Mouse (Mus musculus) adrenal gland, adult 18-20 months (tissue): ENCODE measurements at regions not wholly inside any gene's neighbourhood (a gene's known extent, or its start where the extent isn't known, plus 50 kb on each side); places are given as distances from the start of the nearest gene placed in this dataset.

Experiments
- DNase-seq, 2 experiments: peaks; one replicate each; pipeline ENCODE4 v3.0.0; 2021 to 2022; ENCODE audit warnings: low spot score in 2 of 2

DNA sequence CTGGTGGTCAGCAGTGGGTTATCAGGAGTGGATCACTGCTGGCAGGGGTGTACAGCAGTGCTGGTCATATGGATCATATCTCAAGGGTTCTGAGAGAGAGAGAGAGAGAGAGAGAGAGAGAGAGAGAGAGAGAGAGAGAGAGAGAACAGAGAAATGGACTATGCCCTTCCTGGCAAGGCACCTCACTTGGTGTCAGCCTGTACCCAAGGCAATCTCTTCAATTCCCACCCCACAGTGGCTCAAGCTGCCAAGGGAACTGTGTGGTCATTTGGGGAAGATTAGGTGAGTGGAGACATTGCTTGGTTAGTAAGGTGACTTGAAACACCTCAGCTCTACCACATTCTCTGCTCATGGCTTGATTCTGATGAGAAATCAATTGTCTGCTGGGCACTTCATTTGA, 80.8 kb upstream of the Agap1 start:
- DNase-seq, result no peak

DNA sequence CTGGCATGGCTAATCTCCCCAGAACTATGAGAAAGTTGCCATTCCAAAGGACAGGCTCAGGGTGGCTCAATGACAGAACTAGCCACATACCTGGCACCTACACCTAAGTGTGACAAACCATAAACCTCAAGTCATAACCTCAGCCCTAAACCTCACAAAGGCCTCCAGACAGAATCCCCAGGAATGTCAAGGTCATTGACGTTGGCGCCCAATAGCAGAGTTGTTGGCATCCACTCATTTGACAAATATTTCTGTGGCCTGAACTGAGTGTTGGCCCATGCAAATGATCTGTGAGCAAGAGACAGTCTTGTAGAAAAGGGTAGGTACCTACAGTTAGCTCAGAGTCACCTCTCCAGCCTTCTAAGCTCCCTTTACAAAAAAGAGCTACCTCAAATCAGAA, 80.3 kb upstream of the Agap1 start:
- DNase-seq, result no peak

DNA sequence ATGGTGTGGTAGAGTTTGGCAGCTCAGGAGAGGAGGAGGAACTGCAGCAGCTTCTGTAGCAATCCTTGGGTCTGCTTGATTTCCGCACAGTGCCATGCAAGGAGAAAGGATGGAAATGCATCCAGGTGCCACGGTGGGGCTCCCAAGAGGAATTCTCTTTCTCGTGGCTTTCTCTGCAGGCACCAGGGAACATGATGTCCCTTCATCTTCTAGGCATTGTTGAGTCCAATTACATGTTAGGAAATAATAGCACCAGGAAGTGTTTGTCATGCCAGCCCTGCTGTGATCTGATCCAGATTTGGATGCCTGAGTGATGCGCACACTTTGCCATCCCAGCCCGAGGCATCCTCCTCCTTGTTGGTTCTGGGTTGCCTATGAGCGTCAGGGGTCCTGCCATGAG, 72.6 kb upstream of the Agap1 start:
- DNase-seq, result no peak

DNA sequence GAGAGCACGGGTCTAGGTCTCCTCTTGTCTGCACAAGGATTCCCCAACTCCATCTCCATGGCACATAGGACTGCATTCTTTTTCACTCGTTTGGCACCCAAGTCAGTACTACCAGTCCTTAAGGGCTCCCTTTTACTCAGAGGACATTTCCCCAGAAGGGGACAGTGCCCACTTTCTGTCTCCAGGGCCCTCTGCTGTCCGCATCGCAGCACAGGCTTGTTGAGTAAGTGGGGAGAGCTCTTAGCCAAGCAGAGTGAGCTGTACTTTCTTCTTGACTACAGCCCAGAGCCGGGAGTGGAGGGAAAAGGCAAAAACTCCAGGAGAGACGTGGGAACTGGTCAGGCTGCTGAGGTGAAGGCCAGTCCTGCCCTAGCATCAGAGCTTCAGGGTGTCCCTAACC, 69.5 kb upstream of the Agap1 start:
- no peak for DNase-seq

DNA sequence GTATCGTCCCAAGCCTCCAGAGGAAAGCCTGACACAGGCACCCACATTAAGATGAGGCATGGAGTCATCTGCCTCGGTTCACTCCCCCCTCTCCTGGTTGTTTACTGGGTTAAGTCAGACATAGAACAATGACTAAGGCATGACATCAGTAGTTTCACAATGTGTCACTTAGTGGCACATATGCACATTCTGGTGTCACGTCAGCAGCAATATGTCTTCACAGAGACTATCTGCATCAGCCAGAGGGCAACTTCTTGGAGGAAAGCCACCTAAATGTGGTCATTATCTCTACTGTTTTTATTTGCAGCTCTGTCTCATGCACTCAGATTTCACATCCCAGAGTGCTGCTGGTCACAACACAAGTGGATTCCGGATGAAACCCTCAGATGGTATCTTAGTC, 61.9 kb upstream of the Agap1 start:
- DNase-seq, result no peak

DNA sequence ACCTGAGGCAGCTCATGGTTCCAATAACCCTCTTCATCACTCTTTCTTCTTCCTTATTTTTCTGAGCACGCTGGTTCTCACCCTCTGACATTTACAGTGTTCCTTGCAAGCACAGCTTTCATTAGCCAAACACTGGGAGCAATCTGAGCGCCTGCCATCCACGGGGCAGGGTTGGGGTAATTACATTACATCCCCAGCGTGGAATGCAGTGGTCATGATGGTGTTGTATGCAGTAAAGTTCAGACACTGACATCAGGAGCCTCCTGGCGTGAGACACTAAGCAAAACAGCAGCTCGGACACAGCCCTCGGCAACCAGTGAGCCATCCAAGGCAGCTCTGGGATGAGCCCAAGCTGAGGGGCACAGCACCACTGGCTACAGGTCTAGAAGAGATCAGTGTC, 60.1 kb upstream of the Agap1 start:
- no peak for DNase-seq

DNA sequence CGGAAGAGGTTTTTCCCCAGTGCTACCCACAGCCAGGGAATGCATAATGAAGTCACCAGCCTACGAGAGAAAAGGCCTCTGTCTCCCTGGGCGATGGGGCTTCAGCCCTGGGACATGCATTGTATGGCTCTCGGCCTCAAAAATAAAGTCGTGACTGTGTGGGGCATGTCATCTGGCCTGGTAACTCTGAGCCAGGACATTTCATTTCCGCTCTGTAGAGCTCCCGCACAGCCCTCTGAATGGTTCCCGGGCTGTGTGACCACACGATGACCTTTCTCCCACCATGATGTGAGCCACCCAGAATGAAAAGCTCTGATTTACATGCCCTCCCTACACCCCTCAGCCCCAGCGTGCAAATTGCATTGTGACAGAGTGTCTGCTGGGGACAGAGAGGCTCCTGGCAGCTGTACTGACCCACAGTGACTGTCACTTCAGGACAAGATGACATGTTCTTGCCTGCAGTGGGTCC, 53.8 kb upstream of the Agap1 start:
- DNase-seq, result no peak

DNA sequence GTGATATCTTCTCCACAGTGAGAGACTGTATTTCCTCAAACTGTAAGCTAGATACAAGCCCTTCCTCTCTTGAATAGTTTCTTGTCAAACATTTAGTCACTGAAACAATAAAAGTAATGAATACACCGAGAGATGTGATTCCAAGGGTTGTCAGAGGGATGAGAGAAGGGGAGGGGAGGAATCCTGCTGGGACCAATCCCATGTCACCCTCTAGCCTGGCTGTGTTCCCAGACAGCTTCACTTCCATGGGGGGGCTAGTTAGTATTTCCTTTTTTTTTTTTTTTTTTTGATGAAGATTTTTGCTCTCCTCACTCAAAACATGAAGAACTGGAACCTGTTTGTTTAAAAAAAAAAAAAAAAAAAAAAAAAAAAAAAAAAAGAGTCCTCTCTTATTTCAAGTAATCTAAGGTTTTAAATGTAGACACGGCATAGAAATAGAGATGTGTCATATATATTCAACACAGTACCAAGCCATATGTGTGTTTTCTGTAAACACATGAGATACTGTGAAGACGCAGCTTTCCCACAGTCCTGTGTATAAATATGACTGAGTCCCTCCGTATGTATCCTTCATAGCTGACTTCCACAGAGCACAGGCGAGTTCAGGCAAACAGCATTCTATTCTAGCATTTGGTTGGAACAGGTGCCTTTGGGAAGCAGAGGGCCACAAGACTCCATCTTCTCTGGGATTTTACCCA, 51.9 kb upstream of the Agap1 start:
- DNase-seq, result no peak

DNA sequence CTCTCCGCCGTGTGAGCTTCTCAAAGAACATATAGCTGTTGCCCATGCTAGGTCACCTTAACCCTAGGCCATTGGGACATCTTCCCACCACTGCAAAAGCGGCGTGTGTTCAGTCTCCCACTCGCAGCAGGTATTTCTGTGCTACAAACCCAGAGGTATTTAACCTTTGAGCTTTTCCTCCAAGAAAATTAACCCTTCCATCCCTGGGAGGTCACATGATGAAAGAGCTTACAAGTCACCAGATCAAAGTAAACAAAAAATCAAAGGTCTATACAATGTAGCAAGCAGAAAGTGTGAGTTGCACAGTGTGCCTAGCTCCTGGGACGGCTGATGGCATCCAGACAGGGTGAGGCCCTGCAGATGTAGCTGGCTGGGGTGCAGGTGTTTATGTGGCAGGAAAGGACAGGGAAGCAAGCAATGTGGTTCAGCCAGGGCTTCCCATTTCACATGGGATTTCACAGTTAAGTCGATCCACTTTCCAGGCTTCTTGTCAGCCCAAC, 51.0 kb upstream of the Agap1 start:
- no peak for DNase-seq
